Mouse (Mus musculus) MEL-GATA-1-ER (cell line): ENCODE results near the gene Itga5.

Experiments
- DNase-seq: peaks from one replicate; pipeline ENCODE4 v3.0.0-alpha.2; 2012; ENCODE audit warnings: low read depth; ENCODE audit errors: extremely low read depth

Itga5 gene

DNA sequence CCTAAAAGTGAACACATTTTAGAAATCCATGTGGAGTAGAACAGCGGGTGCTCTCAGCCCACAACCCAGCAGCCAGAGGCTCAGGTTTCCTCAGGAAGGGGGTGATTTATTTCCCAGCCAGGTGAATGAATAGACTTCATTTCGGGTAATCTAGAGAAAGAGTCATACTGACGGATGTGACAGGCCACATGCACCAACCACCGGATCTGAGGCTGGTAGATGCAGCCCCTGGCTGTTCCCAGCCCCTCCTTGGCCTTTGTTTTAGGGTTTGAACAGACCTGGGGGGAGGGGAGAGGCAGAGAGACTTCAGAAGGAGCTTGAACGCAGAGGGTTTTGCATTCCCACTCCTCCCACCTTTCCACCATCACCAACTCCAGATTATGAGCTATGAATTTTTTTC is 70.7 kb downstream of the Itga5 start:
- no peak for DNase-seq

DNA sequence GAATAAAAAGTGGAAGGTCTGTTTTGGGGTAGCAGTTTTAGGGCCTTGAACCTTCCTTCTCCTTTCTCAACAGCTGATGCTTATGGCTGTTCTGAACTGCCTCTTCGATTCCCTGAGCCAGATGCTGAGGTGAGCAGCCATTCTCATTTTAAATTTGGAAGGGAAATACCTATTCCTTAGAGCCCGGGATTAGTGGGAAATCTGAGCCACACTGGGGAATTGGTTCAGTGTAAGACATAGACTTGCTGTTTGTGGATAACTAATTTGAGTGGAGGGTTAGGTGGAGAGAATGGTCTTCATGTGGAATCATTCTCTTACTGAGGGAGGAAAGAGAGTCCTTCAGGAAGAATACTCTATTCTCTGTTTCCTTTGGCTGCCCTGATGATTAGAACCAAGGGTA is 71.9 kb downstream of the Itga5 start:
- no peak for DNase-seq
